10 mouse cellular contexts compared by ENCODE assay signal in the genomic region with DNA sequence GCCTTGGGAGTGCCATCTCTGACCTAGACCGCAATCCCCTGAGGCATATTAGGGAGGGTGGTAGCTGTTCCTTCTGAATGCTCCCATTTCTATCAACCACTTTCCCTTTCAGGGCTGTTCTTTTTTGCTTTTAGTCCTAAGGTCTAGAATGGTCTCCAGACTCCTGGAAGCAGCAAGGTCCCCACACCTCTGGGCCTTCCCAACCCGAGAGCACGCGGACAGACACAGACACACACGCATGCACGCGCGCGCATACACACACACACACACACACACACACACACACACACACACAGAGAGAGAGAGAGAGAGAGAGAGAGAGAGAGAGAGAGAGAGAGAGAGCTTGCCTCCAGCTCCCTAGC. TPM values are rescaled to one million over a fixed set of nuclear protein-coding genes. Genes with fewer than 3 reads are reported as not detected.
DNase-seq lines count a peak whose midpoint lies in the region; ATAC-seq lines count a peak whose summit lies in the region.
"Had no signal": no experiment of that assay in that cellular context is flagged by ENCODE, and none has a peak within 500 bp of the region (broad histone marks: within the 10 kb centered on the region; RNA-seq: fewer than 3 reads in every experiment).

No protein-coding gene starts in this region.

- peak overlapping the region; percentile 52 for H3K4me3 ChIP-seq in kidney, embryonic 14.5 days (ENCODE audit: low read length)
- H3K4me3 ChIP-seq in embryonic facial prominence, embryonic 13.5 days: peak overlapping the region; percentile 55
- H3K4me3 ChIP-seq in intestine, embryonic 14.5 days (ENCODE audit: low read depth, low read length): peak overlapping the region; percentile 45
- peak overlapping the region; percentile 65 for H3K4me3 ChIP-seq in midbrain, embryonic 16.5 days (ENCODE audit: low read depth, low read length)

- peak; percentile 32; the same call in 1 of the 2 replicates for ATAC-seq in kidney, embryonic 14.5 days (ENCODE audit: low FRiP score, low TSS enrichment)
- ATAC-seq in embryonic facial prominence, embryonic 13.5 days (ENCODE audit: insufficient number of reproducible peaks, insufficient read depth, low FRiP score, low TSS enrichment, low read depth): no peak
- no peak for ATAC-seq in intestine, embryonic 14.5 days (replicated peaks; ENCODE audit: low FRiP score, low TSS enrichment, low read depth)
- ATAC-seq in midbrain, embryonic 16.5 days: peak; percentile 27

- no peaks in the 10 kb centered on the region; the same call in 1 of the 2 replicates for H3K27me3 ChIP-seq in kidney, embryonic 14.5 days (ENCODE audit: control insufficient read depth, insufficient read depth, low read length)
- H3K27me3 ChIP-seq in embryonic facial prominence, embryonic 13.5 days: peaks cover 74% of the 10 kb centered on the region
- peaks cover 30% of the 10 kb centered on the region for H3K27me3 ChIP-seq in intestine, embryonic 14.5 days (replicated peaks; ENCODE audit: control insufficient read depth, insufficient read depth, low read length)
- no peaks in the 10 kb centered on the region; the same call in none of the 2 replicates for H3K27me3 ChIP-seq in midbrain, embryonic 16.5 days (ENCODE audit: control insufficient read depth, insufficient read depth, low read depth, low read length)

- H3K4me2 ChIP-seq in kidney, embryonic 14.5 days (replicated peaks; ENCODE audit: low read depth, low read length): peak overlapping the region; percentile 78
- H3K4me2 ChIP-seq in embryonic facial prominence, embryonic 13.5 days: peak overlapping the region; percentile 92
- peak overlapping the region; percentile 53 for H3K4me2 ChIP-seq in intestine, embryonic 14.5 days (ENCODE audit: low read length)
- peak overlapping the region; percentile 58 for H3K4me2 ChIP-seq in midbrain, embryonic 16.5 days (ENCODE audit: low read length)

- no peaks in the 10 kb centered on the region for H3K36me3 ChIP-seq in kidney, embryonic 14.5 days (ENCODE audit: control insufficient read depth, insufficient read depth, low read length)
- no peaks in the 10 kb centered on the region for H3K36me3 ChIP-seq in embryonic facial prominence, embryonic 13.5 days
- no peaks in the 10 kb centered on the region for H3K36me3 ChIP-seq in intestine, embryonic 14.5 days (ENCODE audit: control insufficient read depth, insufficient read depth, low read length)
- H3K36me3 ChIP-seq in midbrain, embryonic 16.5 days (ENCODE audit: control insufficient read depth, insufficient read depth, low read length): no peaks in the 10 kb centered on the region
- H3K36me3 ChIP-seq: G1E had no signal

- no peak for DNase-seq in kidney, postnatal 36 days
- no peak for DNase-seq in intestine, embryonic 14.5 days (ENCODE audit: low spot score)
- no peak for DNase-seq in thymus, postnatal 14 days
- DNase-seq in layer of hippocampus, adult 8-10 months (ENCODE audit: low spot score in 2 of 2): no peak
- DNase-seq in cerebellum, postnatal 4 days (ENCODE audit: low spot score in 2 of 2): no peak
- DNase-seq: cerebellum, adult 8-10 months had no signal

- no peak overlapping the region for H3K27ac ChIP-seq in kidney, embryonic 14.5 days (ENCODE audit: low read depth, low read length)
- H3K27ac ChIP-seq in embryonic facial prominence, embryonic 13.5 days: no peak overlapping the region
- H3K27ac ChIP-seq in intestine, embryonic 14.5 days (ENCODE audit: low read depth): no peak overlapping the region
- peak overlapping the region; percentile 81; the same call in 1 of the 2 replicates for H3K27ac ChIP-seq in midbrain, embryonic 16.5 days (ENCODE audit: low read length)

- no peak overlapping the region for H3K9ac ChIP-seq in kidney, embryonic 14.5 days (ENCODE audit: low read depth, low read length)
- peak overlapping the region; percentile 62; the same call in 1 of the 2 replicates for H3K9ac ChIP-seq in embryonic facial prominence, embryonic 13.5 days
- H3K9ac ChIP-seq in intestine, embryonic 14.5 days (ENCODE audit: low read length): no peak overlapping the region
- H3K9ac ChIP-seq in midbrain, embryonic 16.5 days (ENCODE audit: low read depth, low read length): peak overlapping the region; percentile 81

- 45% methylated on average over 9 of the region's 9 CpGs for WGBS in kidney, embryonic 14.5 days
- 49% methylated on average over 5 of the region's 9 CpGs for WGBS in embryonic facial prominence, embryonic 13.5 days
- WGBS in intestine, embryonic 14.5 days: 27% methylated on average over 9 of the region's 9 CpGs
- 6% methylated on average over 9 of the region's 9 CpGs for WGBS in midbrain, embryonic 16.5 days

- H3K9me3 ChIP-seq in kidney, embryonic 14.5 days (ENCODE audit: control insufficient read depth, low read length): no peaks in the 10 kb centered on the region
- H3K9me3 ChIP-seq in embryonic facial prominence, embryonic 13.5 days: no peaks in the 10 kb centered on the region
- H3K9me3 ChIP-seq in intestine, embryonic 14.5 days (ENCODE audit: control insufficient read depth, low read length): no peaks in the 10 kb centered on the region
- H3K9me3 ChIP-seq in midbrain, embryonic 16.5 days (replicated peaks; ENCODE audit: control insufficient read depth, low read length, poor library complexity, severe bottlenecking): no peaks in the 10 kb centered on the region
- H3K9me3 ChIP-seq: G1E had no signal

- no peaks in the 10 kb centered on the region for H3K4me1 ChIP-seq in kidney, embryonic 14.5 days (ENCODE audit: control insufficient read depth, insufficient read depth, low read length)
- H3K4me1 ChIP-seq in embryonic facial prominence, embryonic 13.5 days: no peaks in the 10 kb centered on the region
- no peaks in the 10 kb centered on the region for H3K4me1 ChIP-seq in intestine, embryonic 14.5 days (replicated peaks; ENCODE audit: control insufficient read depth, insufficient read depth, low read length)
- H3K4me1 ChIP-seq in midbrain, embryonic 16.5 days (ENCODE audit: control insufficient read depth, insufficient read depth, low read length): peaks cover 7% of the 10 kb centered on the region; the same call in 1 of the 2 replicates

RNA-seq across cellular contexts. Expression of a gene that starts 0.4 kb away (rescaled TPM):
- polyA plus RNA-seq in kidney, embryonic 14.5 days (2014; fragmentation: Nextera tagmentation; extraction: Ambion mirVana): 5.1 and 6.2 TPM in 2 replicates
- 1.5 and 2.1 TPM in 2 replicates for polyA plus RNA-seq in embryonic facial prominence, embryonic 13.5 days (2015; fragmentation: Nextera tagmentation; extraction: Ambion mirVana)
- 16.3 and 18.2 TPM in 2 replicates for polyA plus RNA-seq in intestine, embryonic 14.5 days (2014; fragmentation: Nextera tagmentation; extraction: Ambion mirVana)
- 13.9 and 15.9 TPM in 2 replicates for polyA plus RNA-seq in midbrain, embryonic 16.5 days (2015; fragmentation: Nextera tagmentation; extraction: Ambion mirVana)
- 10 to 100 TPM in 2 of 4 experiments, 1 to 10 TPM in 2; 8.6 to 14.0 (median 9.7) TPM for total RNA-seq in layer of hippocampus, adult 8-10 months (2022)
- polyA plus RNA-seq: G1E had no signal

Comparison
In these comparisons a context has a peak if more than half of its experiments do, and no peak if none do; other contexts are left out.
1. ATAC-seq: peak in kidney, embryonic 14.5 days (single experiment) and midbrain, embryonic 16.5 days (single experiment); none in embryonic facial prominence, embryonic 13.5 days (single experiment) and intestine, embryonic 14.5 days (single experiment).
2. H3K9ac ChIP-seq: peak in embryonic facial prominence, embryonic 13.5 days (single experiment) and midbrain, embryonic 16.5 days (single experiment); none in kidney, embryonic 14.5 days (single experiment) and intestine, embryonic 14.5 days (single experiment).
3. Peak in every context shown above with its lines, with median percentiles within 50 percentile points of each other: H3K4me2 ChIP-seq and H3K4me3 ChIP-seq.